Mouse (Mus musculus) myocyte (in vitro differentiated cells): Measurements from ENCODE around the gene Ankrd33b.

ENCODE experiments used
- E2F4 ChIP-seq: IDR thresholded peaks from one replicate; pipeline ENCODE4 v1.6.1; 2011; ENCODE audit warnings: mild to moderate bottlenecking, control low read depth, moderate library complexity; ENCODE audit not compliant: insufficient read depth
- POLR2A ChIP-seq: IDR thresholded peaks from one replicate; pipeline ENCODE4 v1.6.1; 2011; ENCODE audit warnings: low read depth, mild to moderate bottlenecking, control low read depth, moderate library complexity; ENCODE audit not compliant: insufficient read length
- SRF ChIP-seq: IDR thresholded peaks from one replicate; pipeline ENCODE4 v1.6.1; 2011; ENCODE audit warnings: low read depth; ENCODE audit not compliant: control insufficient read depth, insufficient read length
- TCF3 ChIP-seq: IDR thresholded peaks from one replicate; pipeline ENCODE4 v1.6.1; 2011; ENCODE audit warnings: low read depth, control low read depth; ENCODE audit not compliant: insufficient read length

- TF ChIP-seq TCF3, result no peak
- no peak for TF ChIP-seq E2F4
- no peak for TF ChIP-seq SRF
- no peak for TF ChIP-seq POLR2A
Observed at GRCm38 (mm10) chr15:31268148-31268547, 99.4 kb downstream of the Ankrd33b start.
